ENCODE assay signal across 21 mouse cellular contexts in genomic region chr11:46636568-46636967, GRCm38 (mm10). TPM values are rescaled to one million over a fixed set of nuclear protein-coding genes. Genes with fewer than 3 reads are reported as not detected.
"Had no signal": no experiment of that assay in that cellular context is flagged by ENCODE, and none has a peak within 500 bp of the region (broad histone marks: within the 10 kb centered on the region; RNA-seq: fewer than 3 reads in every experiment).

No protein-coding gene starts in this region.

- H3K4me3 ChIP-seq: kidney, embryonic 15.5 days; limb, embryonic 13.5 days; liver, embryonic 15.5 days; midbrain, embryonic 12.5 days; neural tube, embryonic 13.5 days; stomach, embryonic 15.5 days had no signal

- H3K4me2 ChIP-seq: kidney, embryonic 15.5 days; limb, embryonic 13.5 days; liver, embryonic 15.5 days; lung, embryonic 14.5 days; midbrain, embryonic 12.5 days; neural tube, embryonic 13.5 days; stomach, embryonic 15.5 days had no signal

- H3K9me3 ChIP-seq: kidney, embryonic 15.5 days; limb, embryonic 13.5 days; liver, embryonic 15.5 days; midbrain, embryonic 12.5 days; neural tube, embryonic 13.5 days; stomach, embryonic 15.5 days had no signal

- H3K4me1 ChIP-seq: kidney, embryonic 15.5 days; limb, embryonic 13.5 days; liver, embryonic 15.5 days; midbrain, embryonic 12.5 days; neural tube, embryonic 13.5 days; stomach, embryonic 15.5 days had no signal

- H3K36me3 ChIP-seq: kidney, embryonic 15.5 days; limb, embryonic 13.5 days; liver, embryonic 15.5 days; midbrain, embryonic 12.5 days; neural tube, embryonic 13.5 days; stomach, embryonic 15.5 days had no signal

- H3K27me3 ChIP-seq: kidney, embryonic 15.5 days; limb, embryonic 13.5 days; liver, embryonic 15.5 days; midbrain, embryonic 12.5 days; neural tube, embryonic 13.5 days; stomach, embryonic 15.5 days had no signal

- H3K27ac ChIP-seq: kidney, embryonic 15.5 days; limb, embryonic 13.5 days; liver, embryonic 15.5 days; macrophage; midbrain, embryonic 12.5 days; neural tube, embryonic 13.5 days; stomach, embryonic 15.5 days had no signal

- DNase-seq: kidney, adult 2 months; kidney, postnatal 14 days; left cerebral cortex, postnatal 4 days; lung, embryonic 14.5 days; lung, postnatal 10 days; retina, postnatal 1 day; right cerebral cortex, postnatal 4 days; spleen, adult 18-20 months; thymus, adult 18-20 months; thymus, postnatal 14 days had no signal

- H3K9ac ChIP-seq: kidney, embryonic 15.5 days; limb, embryonic 13.5 days; liver, embryonic 15.5 days; lung, embryonic 14.5 days; midbrain, embryonic 12.5 days; neural tube, embryonic 13.5 days; stomach, embryonic 15.5 days had no signal

RNA-seq across cellular contexts. Expression of gene Dppa1, which starts 7.5 kb away (rescaled TPM):
- total RNA-seq: left cerebral cortex, postnatal 4 days; liver, adult 2 months; megakaryocyte-erythroid progenitor cell, adult 5-6 weeks had no signal
- polyA plus RNA-seq: kidney, adult 2 months; kidney, embryonic 15.5 days; large intestine, adult 2 months; liver, adult 2 months; liver, embryonic 15.5 days; lung, embryonic 14.5 days; macrophage; midbrain, embryonic 12.5 days; midbrain, embryonic 16.5 days; neural tube, embryonic 13.5 days; stomach, embryonic 15.5 days had no signal
